Mouse (Mus musculus): ENCODE data around the gene Syn3.

The Syn3 gene

GRCm38 (mm10) chr10:86137106-86137505, 361.6 kb downstream of the Syn3 start:
- no peak for DNase-seq

GRCm38 (mm10) chr10:86136249-86136648, 362.4 kb downstream of the Syn3 start:
- no peak for DNase-seq

GRCm38 (mm10) chr10:86134848-86135247, 363.8 kb downstream of the Syn3 start:
- no peak for DNase-seq

- DNase-seq: peak; percentile 52
Observed at GRCm38 (mm10) chr10:86134336-86134735, 364.4 kb downstream of the Syn3 start.

GRCm38 (mm10) chr10:86132420-86132956, 366.2 kb downstream of the Syn3 start:
- DNase-seq: no peak

GRCm38 (mm10) chr10:86129046-86129445, 369.6 kb downstream of the Syn3 start:
- peak; percentile 57 for DNase-seq

GRCm38 (mm10) chr10:86126478-86126877, 372.2 kb downstream of the Syn3 start:
- peak; percentile 43 for DNase-seq

GRCm38 (mm10) chr10:86125421-86125820, 373.3 kb downstream of the Syn3 start:
- no peak for DNase-seq

GRCm38 (mm10) chr10:86124115-86124514, 374.6 kb downstream of the Syn3 start:
- DNase-seq: no peak

- DNase-seq: no peak
Observed at GRCm38 (mm10) chr10:86123224-86123623, 375.5 kb downstream of the Syn3 start.

- DNase-seq: peak; percentile 91
Observed at GRCm38 (mm10) chr10:86122456-86122855, 376.2 kb downstream of the Syn3 start.

- no peak for DNase-seq
Observed at GRCm38 (mm10) chr10:86116268-86116667, 382.4 kb downstream of the Syn3 start.

- peak; percentile 49 for DNase-seq
Observed at GRCm38 (mm10) chr10:86114431-86114848, 384.3 kb downstream of the Syn3 start.

- DNase-seq: no peak
Observed at GRCm38 (mm10) chr10:86108797-86109196, 389.9 kb downstream of the Syn3 start.

GRCm38 (mm10) chr10:86107681-86108080, 391.0 kb downstream of the Syn3 start:
- DNase-seq: no peak

- DNase-seq: peak; percentile 93
Observed at GRCm38 (mm10) chr10:86103976-86104375, 394.7 kb downstream of the Syn3 start.

- DNase-seq: no peak
Observed at GRCm38 (mm10) chr10:86100281-86100851, 398.3 kb downstream of the Syn3 start.

- no peak for DNase-seq
Observed at GRCm38 (mm10) chr10:86098363-86098762, 400.3 kb downstream of the Syn3 start.

GRCm38 (mm10) chr10:86093109-86094035, 405.3 kb downstream of the Syn3 start:
- peak; percentile 81 for DNase-seq

GRCm38 (mm10) chr10:86091919-86092318, 406.8 kb downstream of the Syn3 start:
- no peak for DNase-seq

GRCm38 (mm10) chr10:86079921-86080320, 418.8 kb downstream of the Syn3 start:
- DNase-seq: no peak

GRCm38 (mm10) chr10:86078761-86079160, 419.9 kb downstream of the Syn3 start:
- no peak for DNase-seq

- no peak for DNase-seq
Observed at GRCm38 (mm10) chr10:86077272-86077671, 421.4 kb downstream of the Syn3 start.

Data from kidney, adult 11 months (tissue).